ENCODE assay signal across 10 mouse cellular contexts in the genomic region with DNA sequence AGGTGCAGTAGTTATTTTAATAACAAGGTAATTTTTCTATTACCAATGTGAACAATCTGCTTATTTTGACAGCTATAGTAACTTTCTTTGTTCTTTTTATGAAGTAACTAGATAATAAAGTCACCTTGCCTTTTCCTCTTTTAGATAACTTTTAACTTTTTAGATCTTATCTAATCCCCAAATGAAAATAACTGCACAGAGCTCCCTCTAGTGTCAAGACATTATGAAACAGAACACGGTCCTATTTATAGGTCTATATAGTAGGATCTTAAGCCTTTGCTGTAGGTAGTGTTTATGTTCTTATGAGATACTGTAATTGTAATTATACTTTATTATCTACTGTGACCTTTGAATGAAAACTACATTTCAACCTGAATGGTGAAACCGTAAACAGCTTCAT. TPM values are rescaled to one million over a fixed set of nuclear protein-coding genes. Genes with fewer than 3 reads are reported as not detected.
DNase-seq lines count a peak whose midpoint lies in the region; ATAC-seq and TF ChIP-seq lines count a peak whose summit lies in the region.
"Had no signal": no experiment of that assay in that cellular context is flagged by ENCODE, and none has a peak within 500 bp of the region (broad histone marks: within the 10 kb centered on the region; RNA-seq: fewer than 3 reads in every experiment).

No protein-coding gene starts in this region.

- H3K9ac ChIP-seq in lung, embryonic 14.5 days, result no peak overlapping the region
- H3K9ac ChIP-seq: embryonic facial prominence, embryonic 13.5 days; limb, embryonic 12.5 days had no signal

- no peak overlapping the region for H3K4me3 ChIP-seq in lung, embryonic 14.5 days (ENCODE audit: low read depth, low read length)
- H3K4me3 ChIP-seq: embryonic facial prominence, embryonic 13.5 days; limb, embryonic 12.5 days had no signal

- H3K36me3 ChIP-seq in lung, embryonic 14.5 days (ENCODE audit: insufficient read depth), result peaks cover 42% of the 10 kb centered on the region

- peak; percentile 53 for TF ChIP-seq CTCF in lung, embryonic 14.5 days (IDR thresholded peaks at IDR 0.05; ENCODE audit: low read depth)

- ATAC-seq in frontal cortex, adult (ENCODE audit: low TSS enrichment), result peak; percentile 78; the same call in 1 of the 2 replicates
- no peak for ATAC-seq in lung, embryonic 14.5 days (ENCODE audit: insufficient read depth)

- H3K27ac ChIP-seq in lung, embryonic 14.5 days (ENCODE audit: low read depth), result no peak overlapping the region
- H3K27ac ChIP-seq: embryonic facial prominence, embryonic 13.5 days; limb, embryonic 12.5 days had no signal

- no peaks in the 10 kb centered on the region for H3K9me3 ChIP-seq in lung, embryonic 14.5 days (ENCODE audit: low read depth, low read length)
- H3K9me3 ChIP-seq: embryonic facial prominence, embryonic 13.5 days; limb, embryonic 12.5 days had no signal

- WGBS in lung, embryonic 14.5 days, result 51% methylated on average over 2 of the region's 2 CpGs

- no peaks in the 10 kb centered on the region for H3K4me1 ChIP-seq in lung, embryonic 14.5 days (ENCODE audit: insufficient read depth)
- H3K4me1 ChIP-seq: embryonic facial prominence, embryonic 13.5 days; limb, embryonic 12.5 days had no signal

- no peaks in the 10 kb centered on the region for H3K27me3 ChIP-seq in lung, embryonic 14.5 days (ENCODE audit: insufficient read depth, low read length)
- H3K27me3 ChIP-seq: embryonic facial prominence, embryonic 13.5 days; limb, embryonic 12.5 days had no signal

- H3K4me2 ChIP-seq in lung, embryonic 14.5 days, result no peak overlapping the region
- H3K4me2 ChIP-seq: embryonic facial prominence, embryonic 13.5 days; limb, embryonic 12.5 days had no signal

- DNase-seq in frontal cortex, postnatal 36 days (ENCODE audit: low spot score in 2 of 2), result no peak
- peak; percentile 88 for DNase-seq in lung, embryonic 14.5 days
- DNase-seq in lung, postnatal 4 days, result no peak
- peak; percentile 67 for DNase-seq in adipocyte (ENCODE audit: low spot score)
- DNase-seq in retina, embryonic 14.5 days (ENCODE audit: low spot score), result peak; percentile 72
- no peak for DNase-seq in adrenal gland, adult 8-10 months
- no peak for DNase-seq in kidney, postnatal 25 days

RNA-seq across cellular contexts. Expression of a gene that starts 41.0 kb away (rescaled TPM):
- 129 and 135 TPM in 2 replicates for polyA plus RNA-seq in lung, embryonic 14.5 days (2014; fragmentation: Nextera tagmentation; extraction: Ambion mirVana)
- total RNA-seq in adrenal gland, adult 8-10 months (2022), result 100 to 1,000 TPM; 115 to 138 (median 117) TPM

Comparison
In these comparisons a context has a peak if more than half of its experiments do, and no peak if none do; other contexts are left out.
1. DNase-seq: peak in lung, embryonic 14.5 days (single experiment), adipocyte (single experiment) and retina, embryonic 14.5 days (single experiment); none in frontal cortex, postnatal 36 days (0 of 2), lung, postnatal 4 days (0 of 2), adrenal gland, adult 8-10 months (single experiment) and kidney, postnatal 25 days (0 of 2).